Mouse (Mus musculus): ENCODE results near the gene Smarca4. TPM values are rescaled to one million over a fixed set of nuclear protein-coding genes. Genes with fewer than 3 reads are reported as not detected.

The Smarca4 gene
- total and polyA plus RNA-seq, 2 experiments from 2014 or later = 92.5 to 180 TPM

DNA sequence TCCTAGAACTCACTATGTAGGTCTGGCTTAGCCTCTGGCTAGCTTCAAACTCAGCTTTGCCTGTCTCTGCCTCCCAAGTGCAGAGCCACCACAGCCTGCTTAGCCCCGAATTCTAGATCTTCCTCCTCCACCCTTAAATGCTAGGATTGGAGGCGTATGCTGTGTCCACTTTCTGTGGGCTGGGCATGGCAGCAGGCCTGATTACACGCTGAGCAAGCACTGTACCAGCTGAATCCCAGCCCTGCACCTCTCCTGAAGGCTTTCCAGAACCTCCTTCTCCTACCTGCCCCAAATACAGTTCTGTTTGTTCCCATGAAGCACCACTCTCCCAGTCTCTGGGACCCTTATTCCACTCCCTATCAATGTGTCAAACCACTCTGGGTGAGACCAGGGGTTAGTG is 93.4 kb downstream of the Smarca4 start:
- Histone ChIP-seq H3K9ac (no peak overlapping the region), H3K27ac (ENCODE audit: low read depth, low read length) (no peak overlapping the region), H3K27me3 (ENCODE audit: insufficient read depth, low read length) (no peaks in the 10 kb centered on the region), H3K9me3 (ENCODE audit: low read length) (no peaks in the 10 kb centered on the region), H3K4me2 (ENCODE audit: low read depth) (no peak overlapping the region), H3K36me3 (ENCODE audit: insufficient read depth) (peaks cover 23% of the 10 kb centered on the region), H3K4me3 (ENCODE audit: low read depth, low read length) (no peak overlapping the region), H3K4me1 (ENCODE audit: insufficient read depth) (no peaks in the 10 kb centered on the region)
- no peak for TF ChIP-seq CTCF (IDR thresholded peaks at IDR 0.05; ENCODE audit: low read depth)
- 94% methylated on average over 3 of the region's 3 CpGs for WGBS
- DNase-seq = no peak
- no peak for ATAC-seq

DNA sequence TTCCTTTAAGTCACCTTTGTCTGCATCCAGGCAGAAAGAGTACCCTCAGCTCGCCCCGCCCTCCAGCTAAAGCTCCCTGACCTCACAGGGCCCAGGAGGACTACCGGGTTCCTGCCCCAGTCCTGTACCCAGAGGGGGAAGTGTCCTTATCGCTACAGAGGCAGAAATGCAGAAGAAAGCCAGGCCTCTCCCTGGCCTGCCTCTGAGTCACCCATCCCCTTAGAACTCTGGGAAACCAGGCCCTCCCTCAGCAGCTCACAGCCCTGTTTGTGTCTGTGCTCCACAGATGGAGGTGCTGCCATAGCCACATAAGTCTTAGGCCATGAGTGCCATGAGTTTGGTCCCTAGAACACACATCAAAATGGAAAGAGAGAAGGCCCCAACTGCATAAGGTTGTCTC is 99.3 kb downstream of the Smarca4 start:
- H3K9me3 ChIP-seq (ENCODE audit: low read length) = no peaks in the 10 kb centered on the region
- no peaks in the 10 kb centered on the region for H3K4me1 ChIP-seq (ENCODE audit: insufficient read depth)
- no peak for DNase-seq
- no peak overlapping the region for H3K4me3 ChIP-seq (ENCODE audit: low read depth, low read length)
- H3K4me2 ChIP-seq (ENCODE audit: low read depth) = no peak overlapping the region
- H3K36me3 ChIP-seq (ENCODE audit: insufficient read depth) = no peaks in the 10 kb centered on the region
- H3K9ac ChIP-seq = no peak overlapping the region
- TF ChIP-seq CTCF (IDR thresholded peaks at IDR 0.05; ENCODE audit: low read depth) = no peak
- 73% methylated on average over 4 of the region's 4 CpGs for WGBS
- peak; percentile 23; the same call in 1 of the 2 replicates for ATAC-seq
- H3K27ac ChIP-seq (ENCODE audit: low read depth, low read length) = no peak overlapping the region
- H3K27me3 ChIP-seq (ENCODE audit: insufficient read depth, low read length) = no peaks in the 10 kb centered on the region

DNA sequence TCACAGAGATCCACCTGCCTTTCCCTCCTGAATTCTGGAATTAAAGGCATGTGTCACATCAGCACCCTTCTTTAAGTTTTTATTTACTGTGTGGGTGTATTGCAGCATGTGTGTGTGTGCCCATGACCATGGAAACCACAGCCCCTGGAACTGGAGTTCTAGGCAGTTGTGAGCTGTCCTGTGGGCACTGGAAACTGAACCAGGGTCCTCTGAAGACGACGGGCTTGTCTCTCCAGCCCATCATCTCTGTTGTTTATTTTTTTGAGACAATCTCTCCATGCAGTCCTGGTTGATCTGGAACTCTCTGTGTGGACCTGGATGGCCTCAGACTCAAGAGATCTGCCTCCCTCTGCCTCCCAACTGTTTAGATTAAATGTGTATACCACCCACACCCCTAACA is 101.0 kb downstream of the Smarca4 start:
- Histone ChIP-seq H3K9me3 (ENCODE audit: low read length) (no peaks in the 10 kb centered on the region), H3K4me1 (ENCODE audit: insufficient read depth) (no peaks in the 10 kb centered on the region), H3K4me3 (ENCODE audit: low read depth, low read length) (no peak overlapping the region), H3K27me3 (ENCODE audit: insufficient read depth, low read length) (no peaks in the 10 kb centered on the region), H3K36me3 (ENCODE audit: insufficient read depth) (no peaks in the 10 kb centered on the region), H3K4me2 (ENCODE audit: low read depth) (no peak overlapping the region), H3K27ac (ENCODE audit: low read depth, low read length) (no peak overlapping the region), H3K9ac (no peak overlapping the region)
- no peak for TF ChIP-seq CTCF (IDR thresholded peaks at IDR 0.05; ENCODE audit: low read depth)
- 93% methylated on average over 2 of the region's 2 CpGs for WGBS
- no peak for DNase-seq
- ATAC-seq = no peak

DNA sequence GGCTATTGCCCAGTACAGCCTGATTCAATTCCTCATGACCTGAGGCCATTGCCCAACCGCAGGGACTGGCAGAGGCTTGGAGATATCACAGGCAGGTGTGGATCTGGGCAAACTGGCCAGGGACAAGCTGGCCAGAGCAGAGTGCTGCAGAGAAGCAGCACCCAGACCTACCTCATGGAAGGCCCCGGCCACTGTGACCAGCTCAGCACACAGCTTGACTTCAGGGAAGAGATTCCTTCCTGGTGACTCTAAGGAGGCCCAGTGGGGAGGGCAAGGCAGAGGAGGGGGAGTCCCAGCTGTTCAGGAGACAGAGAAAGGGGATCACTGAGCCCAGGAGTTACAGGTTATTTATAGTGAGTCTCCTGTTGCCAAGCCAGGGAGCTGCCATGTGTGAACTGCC is 105.1 kb downstream of the Smarca4 start:
- DNase-seq (no peak), ATAC-seq (no peak)
- 84% methylated on average over 2 of the region's 2 CpGs for WGBS
- Histone ChIP-seq H3K4me2 (ENCODE audit: low read depth) (no peak overlapping the region), H3K27ac (ENCODE audit: low read depth, low read length) (no peak overlapping the region), H3K4me3 (ENCODE audit: low read depth, low read length) (no peak overlapping the region), H3K4me1 (ENCODE audit: insufficient read depth) (peaks cover 10% of the 10 kb centered on the region), H3K9me3 (ENCODE audit: low read length) (no peaks in the 10 kb centered on the region), H3K27me3 (ENCODE audit: insufficient read depth, low read length) (no peaks in the 10 kb centered on the region), H3K36me3 (ENCODE audit: insufficient read depth) (no peaks in the 10 kb centered on the region), H3K9ac (no peak overlapping the region)
- no peak for TF ChIP-seq CTCF (IDR thresholded peaks at IDR 0.05; ENCODE audit: low read depth)

DNA sequence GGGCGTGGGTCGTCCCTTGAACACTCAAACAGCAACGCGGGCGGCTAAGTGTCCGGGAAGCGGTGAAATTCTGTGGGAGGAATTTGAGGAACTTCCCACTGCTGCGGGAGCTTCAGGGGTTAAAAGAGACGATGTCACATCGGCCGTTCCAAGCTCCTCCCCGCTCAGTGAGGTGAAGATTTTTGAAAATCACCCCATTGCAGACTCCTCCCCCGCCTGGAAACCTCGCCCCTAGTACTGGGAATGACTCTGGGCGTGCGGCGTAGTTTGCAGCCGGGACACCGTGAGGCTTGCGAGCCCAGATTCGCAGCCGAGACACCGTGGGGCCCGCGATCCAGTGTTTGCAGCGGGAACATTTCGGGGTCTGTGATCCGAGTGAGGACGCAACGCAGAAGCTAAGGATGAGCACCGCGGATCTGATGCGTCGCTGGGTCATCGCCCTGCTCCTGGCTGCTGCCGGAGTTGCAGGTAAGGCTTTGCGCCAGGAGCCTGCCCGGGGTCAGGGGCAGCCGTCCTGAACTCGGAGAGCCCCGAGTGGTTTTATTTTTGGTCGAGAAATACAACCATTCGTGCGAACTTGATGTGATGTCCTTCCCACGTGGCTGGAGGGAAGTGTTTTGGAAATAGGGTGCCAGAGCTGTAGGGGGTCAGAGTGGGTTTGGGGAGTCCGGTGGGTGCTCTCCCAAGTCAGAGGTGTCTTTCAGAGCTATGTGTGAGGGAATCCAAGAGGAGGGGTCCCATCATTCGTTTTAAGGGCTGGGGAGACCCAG is 107.6 kb downstream of the Smarca4 start, which contains the start of gene Ldlr:
Gene Ldlr (plus strand): TSS at position 107 of the 770 bp plus-strand sequence.
- WGBS = under 1% methylated on average over 47 of the region's 47 CpGs
- Histone ChIP-seq H3K4me1 (ENCODE audit: insufficient read depth) (peaks cover 14% of the 10 kb centered on the region), H3K27ac (ENCODE audit: low read depth, low read length) (peak within 1 kb of the TSS; percentile 87), H3K36me3 (ENCODE audit: insufficient read depth) (no peaks in the 10 kb centered on the region; the same call in none of the 2 replicates), H3K4me3 (ENCODE audit: low read depth, low read length) (peak within 1 kb of the TSS; percentile 75), H3K27me3 (ENCODE audit: insufficient read depth, low read length) (no peaks in the 10 kb centered on the region), H3K9me3 (ENCODE audit: low read length) (no peaks in the 10 kb centered on the region), H3K4me2 (ENCODE audit: low read depth) (peak within 1 kb of the TSS; percentile 82), H3K9ac (peak within 1 kb of the TSS; percentile 60)
- ATAC-seq (peak; percentile 86), DNase-seq (peak; percentile 91)
- TF ChIP-seq CTCF (IDR thresholded peaks at IDR 0.05; ENCODE audit: low read depth) = no peak

DNA sequence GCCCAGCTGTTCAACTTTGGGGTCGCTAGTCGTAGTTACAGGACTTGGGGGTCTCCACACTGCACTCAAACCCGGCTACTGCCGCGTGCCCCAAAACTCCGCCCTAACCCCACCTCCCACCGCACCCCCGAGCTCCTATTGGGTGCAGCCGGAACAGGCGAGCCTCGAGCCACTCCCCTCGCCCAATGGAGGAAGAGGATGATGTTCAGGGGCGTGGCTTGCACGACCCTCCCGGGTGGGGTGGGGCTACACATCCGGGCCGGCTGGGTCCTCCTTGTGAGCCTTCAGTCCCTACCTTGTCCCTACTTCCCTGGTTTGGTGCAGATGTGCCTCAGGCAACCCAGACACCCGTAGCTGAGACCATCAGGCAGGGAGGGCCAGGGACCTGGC is 108.2 kb downstream of the Smarca4 start:
- H3K36me3 ChIP-seq (ENCODE audit: insufficient read depth) = no peaks in the 10 kb centered on the region; the same call in none of the 2 replicates
- peak; percentile 95 for DNase-seq
- peaks cover 14% of the 10 kb centered on the region for H3K4me1 ChIP-seq (ENCODE audit: insufficient read depth)
- H3K4me2 ChIP-seq (ENCODE audit: low read depth) = peak overlapping the region; percentile 82
- 1% methylated on average over 18 of the region's 18 CpGs for WGBS
- peak overlapping the region; percentile 75 for H3K4me3 ChIP-seq (ENCODE audit: low read depth, low read length)
- no peaks in the 10 kb centered on the region for H3K27me3 ChIP-seq (ENCODE audit: insufficient read depth, low read length)
- H3K9me3 ChIP-seq (ENCODE audit: low read length) = no peaks in the 10 kb centered on the region
- TF ChIP-seq CTCF (IDR thresholded peaks at IDR 0.05; ENCODE audit: low read depth) = no peak
- peak overlapping the region; percentile 60 for H3K9ac ChIP-seq
- peak; percentile 98 for ATAC-seq
- H3K27ac ChIP-seq (ENCODE audit: low read depth, low read length) = peak overlapping the region; percentile 87
